Mouse (Mus musculus): ENCODE measurements at regions not wholly inside any gene's neighbourhood (a gene's known extent, or its start where the extent isn't known, plus 50 kb on each side); places are given as distances from the start of the nearest gene placed in this dataset.
"Not testable (repeated sequence)": the region's sequence is repeated elsewhere in the genome, so short reads cannot be mapped to it uniquely, and the experiment has no call there.

GRCm38 (mm10) chr3:54551908-54552307 is 140.7 kb upstream of the Supt20 start:
- Histone ChIP-seq H3K27me3 (replicated peaks) (no peaks in the 10 kb centered on the region), H3K27ac (replicated peaks) (no peak overlapping the region), H3K4me1 (no peaks in the 10 kb centered on the region), H3K9me3 (replicated peaks) (no peaks in the 10 kb centered on the region; the same call in 1 of the 2 replicates), H3K9ac (replicated peaks) (no peak overlapping the region), H3K4me3 (replicated peaks) (no peak overlapping the region), H3K4me2 (no peak overlapping the region), H3K36me3 (no peaks in the 10 kb centered on the region)
- 85% methylated on average over 9 of the region's 9 CpGs for WGBS
- no peak for ATAC-seq (ENCODE audit: low FRiP score)

DNA sequence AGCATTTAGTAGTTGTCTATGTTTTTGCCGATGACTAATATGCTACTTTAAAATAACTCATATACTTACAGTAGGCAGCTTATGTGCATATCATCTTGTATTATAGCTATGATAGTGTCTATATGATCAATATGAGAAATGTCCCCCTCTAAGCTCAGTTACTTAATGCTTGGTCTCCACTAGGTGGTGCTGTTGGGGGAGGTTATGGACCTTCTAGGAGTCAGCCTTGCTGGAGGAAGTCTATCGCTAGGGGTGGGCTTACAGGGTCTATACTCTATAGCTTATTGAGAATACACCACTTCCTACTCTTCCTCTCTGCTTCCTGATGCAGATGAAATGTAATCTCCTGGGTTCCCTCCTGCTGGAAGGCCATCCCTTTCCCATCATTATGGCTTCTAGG is 136.7 kb upstream of the Supt20 start:
- H3K27me3 ChIP-seq (replicated peaks) = no peaks in the 10 kb centered on the region
- WGBS = 93% methylated on average over 2 of the region's 2 CpGs
- ATAC-seq (ENCODE audit: low FRiP score) = no peak
- H3K27ac ChIP-seq (replicated peaks) = no peak overlapping the region
- no peak overlapping the region for H3K9ac ChIP-seq (replicated peaks)
- no peaks in the 10 kb centered on the region for H3K4me1 ChIP-seq
- H3K4me3 ChIP-seq (replicated peaks) = no peak overlapping the region
- no peaks in the 10 kb centered on the region; the same call in 1 of the 2 replicates for H3K9me3 ChIP-seq (replicated peaks)
- H3K36me3 ChIP-seq = no peaks in the 10 kb centered on the region
- H3K4me2 ChIP-seq = no peak overlapping the region

DNA sequence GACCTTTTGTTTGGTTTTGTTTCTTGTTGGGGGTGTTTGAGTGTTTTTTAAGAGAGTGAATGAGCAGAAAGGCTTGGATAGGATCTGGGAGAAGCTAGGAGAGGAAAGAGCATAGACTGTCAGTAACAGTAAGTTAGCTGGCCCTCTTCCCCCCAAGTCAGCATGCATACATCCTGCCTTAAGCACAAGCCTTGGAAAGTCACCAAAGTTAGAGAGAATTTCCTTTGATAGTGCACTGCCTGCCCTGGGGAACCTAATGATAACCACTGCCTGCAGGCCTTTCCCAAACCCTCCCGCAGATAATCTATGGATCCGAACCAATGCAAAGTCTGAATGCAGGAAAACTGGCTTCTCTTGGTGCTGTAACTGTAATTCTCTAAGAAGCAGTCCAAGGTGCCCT is 133.6 kb upstream of the Supt20 start:
- H3K27me3 ChIP-seq (replicated peaks) = no peaks in the 10 kb centered on the region
- H3K27ac ChIP-seq (replicated peaks) = no peak overlapping the region
- 85% methylated on average over 2 of the region's 2 CpGs for WGBS
- no peaks in the 10 kb centered on the region for H3K4me1 ChIP-seq
- H3K9me3 ChIP-seq (replicated peaks) = no peaks in the 10 kb centered on the region; the same call in 1 of the 2 replicates
- no peak for ATAC-seq (ENCODE audit: low FRiP score)
- no peaks in the 10 kb centered on the region for H3K36me3 ChIP-seq
- no peak overlapping the region for H3K4me2 ChIP-seq
- H3K9ac ChIP-seq (replicated peaks) = no peak overlapping the region
- no peak overlapping the region for H3K4me3 ChIP-seq (replicated peaks)

DNA sequence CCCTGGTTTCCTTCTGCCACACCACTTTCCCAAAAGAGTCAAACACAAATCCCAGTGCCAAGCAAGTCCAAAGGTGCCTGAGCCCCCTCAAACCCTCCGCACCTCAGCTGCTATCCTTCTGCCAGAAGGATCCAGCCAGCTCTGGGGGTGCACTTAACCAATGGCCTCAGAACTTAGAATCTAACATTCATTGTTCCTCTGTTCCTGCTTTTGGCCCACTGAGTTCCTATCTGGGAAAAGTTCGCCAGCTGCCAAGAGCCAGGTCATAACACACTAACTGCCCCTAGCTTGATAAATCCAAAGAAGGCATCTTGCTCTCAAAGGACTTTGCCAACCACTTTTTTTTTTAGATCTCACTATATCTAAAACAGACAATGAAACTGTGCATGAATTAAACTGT is 133.1 kb upstream of the Supt20 start:
- Histone ChIP-seq H3K4me3 (replicated peaks) (no peak overlapping the region), H3K27me3 (replicated peaks) (no peaks in the 10 kb centered on the region), H3K36me3 (no peaks in the 10 kb centered on the region), H3K27ac (replicated peaks) (no peak overlapping the region), H3K4me1 (no peaks in the 10 kb centered on the region), H3K4me2 (no peak overlapping the region), H3K9me3 (replicated peaks) (no peaks in the 10 kb centered on the region), H3K9ac (replicated peaks) (no peak overlapping the region)
- WGBS = 95% methylated on average over 2 of the region's 2 CpGs
- ATAC-seq (ENCODE audit: low FRiP score) = no peak

DNA sequence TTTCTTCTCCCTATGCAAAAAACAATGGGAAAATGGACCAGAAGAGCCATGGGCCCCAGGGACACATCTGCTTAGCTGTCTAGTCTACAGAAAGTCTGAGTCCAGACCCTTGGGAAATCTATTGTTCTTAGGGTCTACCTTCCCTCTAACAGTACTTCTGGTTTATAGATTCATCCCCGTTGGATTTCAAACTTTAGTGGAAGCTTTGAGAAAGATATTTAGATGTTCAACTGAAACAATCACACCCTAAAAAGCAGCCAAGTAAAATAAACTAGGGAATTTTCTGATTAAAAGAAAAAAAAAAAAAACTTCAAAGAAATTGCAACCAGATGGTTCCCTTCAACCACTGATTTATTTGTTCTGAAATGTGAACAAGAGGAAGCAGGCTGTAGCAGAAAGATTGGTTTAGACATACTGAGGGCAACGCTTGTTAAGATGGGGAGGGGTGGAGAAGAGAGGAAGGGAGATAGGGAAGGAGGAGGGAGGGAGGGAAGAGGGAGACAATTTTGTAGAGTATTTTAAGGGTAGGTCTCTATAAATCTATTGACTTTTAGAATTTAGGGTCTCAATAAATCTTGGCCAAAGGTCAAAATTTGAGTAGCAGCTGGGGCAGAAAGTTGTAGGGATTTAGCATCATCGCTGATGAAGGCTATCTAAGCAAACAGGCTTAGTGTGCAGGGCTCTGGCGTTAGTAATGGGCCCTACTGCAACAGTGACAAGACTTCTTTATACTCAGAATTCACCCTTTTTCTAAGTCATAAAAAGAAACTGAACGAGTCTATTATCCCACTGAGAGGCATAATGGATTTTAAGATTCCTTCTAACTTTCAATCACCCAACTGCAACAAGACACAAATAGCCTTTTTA is 132.3 kb upstream of the Supt20 start:
- Histone ChIP-seq H3K9ac (replicated peaks) (no peak overlapping the region), H3K4me2 (no peak overlapping the region), H3K4me3 (replicated peaks) (no peak overlapping the region), H3K9me3 (replicated peaks) (no peaks in the 10 kb centered on the region), H3K27me3 (replicated peaks) (no peaks in the 10 kb centered on the region), H3K4me1 (no peaks in the 10 kb centered on the region), H3K27ac (replicated peaks) (no peak overlapping the region), H3K36me3 (no peaks in the 10 kb centered on the region)
- 57% methylated on average over 5 of the region's 5 CpGs for WGBS
- ATAC-seq (ENCODE audit: low FRiP score) = no peak

DNA sequence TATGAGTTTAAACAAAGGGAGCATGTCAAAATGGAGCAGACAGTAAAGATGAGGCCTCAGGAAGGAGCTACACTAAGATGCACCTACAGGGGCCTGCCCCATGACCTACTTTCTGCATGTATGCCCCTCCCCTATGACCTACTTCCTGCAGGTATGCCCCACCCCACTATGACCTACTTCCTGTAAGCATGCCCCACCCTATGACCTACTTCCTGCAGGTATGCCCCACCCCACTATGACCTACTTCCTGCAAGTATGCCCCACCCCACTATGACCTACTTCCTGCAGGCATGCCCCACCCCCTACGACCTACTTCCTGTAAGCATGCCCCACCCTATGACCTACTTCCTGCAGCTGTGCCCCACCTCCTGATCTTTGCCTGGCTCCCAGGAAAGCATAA is 125.3 kb upstream of the Supt20 start:
- ATAC-seq (ENCODE audit: low FRiP score) = no peak
- Histone ChIP-seq H3K27ac (replicated peaks) (no peak overlapping the region), H3K27me3 (replicated peaks) (no peaks in the 10 kb centered on the region), H3K4me2 (no peak overlapping the region), H3K36me3 (no peaks in the 10 kb centered on the region), H3K4me3 (replicated peaks) (no peak overlapping the region), H3K9ac (replicated peaks) (no peak overlapping the region), H3K9me3 (replicated peaks) (no peaks in the 10 kb centered on the region), H3K4me1 (no peaks in the 10 kb centered on the region)
- WGBS = 100% methylated on average over 1 of the region's 1 CpGs

DNA sequence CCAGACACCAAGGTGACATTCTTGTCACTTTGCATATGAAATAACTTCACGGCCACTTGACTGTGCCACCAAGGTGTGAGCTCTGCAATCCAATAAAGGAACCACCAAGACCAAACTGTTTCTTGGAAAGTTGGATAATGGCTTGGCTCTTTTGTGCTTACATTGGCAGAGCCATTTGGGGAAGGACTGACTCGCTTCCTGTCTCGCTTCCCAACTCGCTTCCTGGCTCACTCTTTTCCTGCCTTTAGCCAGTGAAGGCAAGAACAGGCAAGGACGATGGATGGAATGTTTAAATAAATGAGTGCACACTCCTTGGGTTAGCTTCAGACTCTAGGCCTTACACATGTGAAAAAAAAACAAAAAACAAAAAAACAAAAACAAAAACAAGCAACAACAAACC is 124.5 kb upstream of the Supt20 start:
- no peak overlapping the region for H3K4me2 ChIP-seq
- no peaks in the 10 kb centered on the region for H3K4me1 ChIP-seq
- no peak for ATAC-seq (ENCODE audit: low FRiP score)
- WGBS = 94% methylated on average over 5 of the region's 5 CpGs
- H3K27me3 ChIP-seq (replicated peaks) = no peaks in the 10 kb centered on the region
- no peak overlapping the region for H3K9ac ChIP-seq (replicated peaks)
- H3K36me3 ChIP-seq = no peaks in the 10 kb centered on the region
- no peaks in the 10 kb centered on the region for H3K9me3 ChIP-seq (replicated peaks)
- no peak overlapping the region for H3K4me3 ChIP-seq (replicated peaks)
- H3K27ac ChIP-seq (replicated peaks) = no peak overlapping the region

GRCm38 (mm10) chr3:54570501-54570900 is 122.1 kb upstream of the Supt20 start:
- ATAC-seq (ENCODE audit: low FRiP score) = no peak
- WGBS = 81% methylated on average over 8 of the region's 8 CpGs
- no peak overlapping the region for H3K9ac ChIP-seq (replicated peaks)

DNA sequence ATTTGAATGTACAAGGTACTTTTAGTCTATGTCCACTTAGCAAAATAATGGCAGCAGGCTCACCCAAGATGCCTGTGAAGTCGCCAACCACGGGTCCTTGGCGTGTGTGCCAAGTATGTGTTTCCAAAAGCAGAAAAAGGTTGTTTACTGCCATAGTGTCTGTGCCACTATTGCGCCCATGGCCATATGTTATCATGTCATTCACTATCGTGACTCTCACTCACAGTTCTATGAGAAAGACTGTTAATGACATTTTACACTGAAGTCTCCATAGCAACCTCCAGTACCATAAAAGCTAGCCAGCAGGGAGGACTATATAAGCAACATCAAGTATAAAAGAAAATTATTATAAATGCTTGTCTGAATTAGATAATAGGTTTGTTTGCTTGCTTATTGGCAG is 114.8 kb upstream of the Supt20 start:
- no peak for ATAC-seq (ENCODE audit: low FRiP score)
- WGBS = 77% methylated on average over 5 of the region's 5 CpGs
- no peak overlapping the region for H3K27ac ChIP-seq (replicated peaks)

More at GRCm38 (mm10) chr3:54570501-54570900, 122.1 kb upstream of the Supt20 start:
- no peak overlapping the region for H3K4me2 ChIP-seq
- no peaks in the 10 kb centered on the region for H3K27me3 ChIP-seq (replicated peaks)
- no peak overlapping the region for H3K27ac ChIP-seq (replicated peaks)
- H3K36me3 ChIP-seq = no peaks in the 10 kb centered on the region
- H3K4me1 ChIP-seq = no peaks in the 10 kb centered on the region
- no peaks in the 10 kb centered on the region for H3K9me3 ChIP-seq (replicated peaks)
- H3K4me3 ChIP-seq (replicated peaks) = no peak overlapping the region

GRCm38 (mm10) chr3:54579425-54579824 is 113.2 kb upstream of the Supt20 start:
- Histone ChIP-seq H3K4me3 (replicated peaks) (no peak overlapping the region), H3K9ac (replicated peaks) (no peak overlapping the region), H3K27me3 (replicated peaks) (no peaks in the 10 kb centered on the region), H3K9me3 (replicated peaks) (no peaks in the 10 kb centered on the region), H3K4me2 (no peak overlapping the region), H3K36me3 (no peaks in the 10 kb centered on the region), H3K27ac (replicated peaks) (no peak overlapping the region), H3K4me1 (no peaks in the 10 kb centered on the region)
- ATAC-seq (ENCODE audit: low FRiP score) = no peak
- WGBS = 94% methylated on average over 2 of the region's 2 CpGs

More for the DNA sequence above, 114.8 kb upstream of the Supt20 start:
- no peak overlapping the region for H3K9ac ChIP-seq (replicated peaks)
- no peak overlapping the region for H3K4me3 ChIP-seq (replicated peaks)
- H3K9me3 ChIP-seq (replicated peaks) = no peaks in the 10 kb centered on the region
- no peaks in the 10 kb centered on the region for H3K4me1 ChIP-seq
- no peaks in the 10 kb centered on the region for H3K36me3 ChIP-seq
- no peak overlapping the region for H3K4me2 ChIP-seq
- no peaks in the 10 kb centered on the region for H3K27me3 ChIP-seq (replicated peaks)

DNA sequence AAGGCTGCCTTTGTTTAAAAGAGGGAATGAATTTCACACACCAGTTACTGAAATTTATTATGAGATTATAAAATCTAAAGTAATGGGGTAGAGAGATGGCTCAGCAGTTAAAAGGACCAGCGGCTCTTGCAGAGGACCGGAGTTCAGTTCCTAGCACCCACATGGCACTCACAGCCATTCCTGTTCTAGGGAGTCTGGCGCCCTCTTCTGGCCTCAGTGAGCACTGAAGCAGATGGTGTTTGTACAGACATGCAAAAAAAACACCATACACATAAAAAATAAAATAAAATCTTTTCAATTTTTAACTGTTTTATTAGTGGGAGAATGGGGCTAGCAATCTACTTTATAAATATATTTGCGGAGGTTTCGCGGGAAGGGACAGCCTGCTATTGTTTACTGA is 112.3 kb upstream of the Supt20 start:
- 93% methylated on average over 6 of the region's 6 CpGs for WGBS
- Histone ChIP-seq H3K4me3 (replicated peaks) (no peak overlapping the region), H3K27me3 (replicated peaks) (no peaks in the 10 kb centered on the region), H3K9me3 (replicated peaks) (no peaks in the 10 kb centered on the region), H3K4me2 (no peak overlapping the region), H3K4me1 (no peaks in the 10 kb centered on the region), H3K9ac (replicated peaks) (no peak overlapping the region), H3K27ac (replicated peaks) (no peak overlapping the region), H3K36me3 (no peaks in the 10 kb centered on the region)
- no peak for ATAC-seq (ENCODE audit: low FRiP score)

- H3K27ac ChIP-seq (replicated peaks); ATAC-seq (ENCODE audit: low FRiP score); H3K36me3 ChIP-seq; H3K9me3 ChIP-seq (replicated peaks); H3K4me3 ChIP-seq (replicated peaks); H3K9ac ChIP-seq (replicated peaks); H3K4me2 ChIP-seq; H3K4me1 ChIP-seq; H3K27me3 ChIP-seq (replicated peaks): not testable (repeated sequence)
- WGBS = 88% methylated on average over 9 of the region's 10 CpGs
Observed at GRCm38 (mm10) chr3:54585781-54586180, 106.8 kb upstream of the Supt20 start.

Data from neural tube, embryonic 15.5 days (tissue).